Mouse (Mus musculus) thymus, postnatal 36 days (tissue): ENCODE measurements around the gene Evi2b.

Experiments
- DNase-seq, 2 experiments: peaks; one replicate each; pipeline ENCODE4 v3.0.0; 2022; ENCODE audit warnings: mixed read lengths in 2 of 2

Evi2b gene

GRCm38 (mm10) chr11:79523560-79524309 lies at the start of gene Evi2b:
Evi2b (minus strand) TSS chr11:79523762.
- peak; percentile 51 to 58 for DNase-seq

GRCm38 (mm10) chr11:79570319-79570718 lies 46.8 kb upstream of the Evi2b start:
- DNase-seq = no peak

- no peak for DNase-seq
These were observed 44.8 kb upstream of the Evi2b start for GRCm38 (mm10) chr11:79568197-79568911.

- DNase-seq = no peak
These were observed 43.4 kb upstream of the Evi2b start for GRCm38 (mm10) chr11:79566947-79567346.

GRCm38 (mm10) chr11:79563493-79563892 lies 39.9 kb upstream of the Evi2b start:
- no peak for DNase-seq

- DNase-seq = no peak
These were observed 37.0 kb upstream of the Evi2b start for GRCm38 (mm10) chr11:79560536-79560935.

GRCm38 (mm10) chr11:79552622-79553021 lies 29.1 kb upstream of the Evi2b start:
- DNase-seq = no peak

- DNase-seq = no peak
These were observed 12.7 kb upstream of the Evi2b start for GRCm38 (mm10) chr11:79536293-79536692.

- DNase-seq = no peak
These were observed 12.0 kb upstream of the Evi2b start for GRCm38 (mm10) chr11:79535554-79535953.

GRCm38 (mm10) chr11:79533950-79534690 lies 10.6 kb upstream of the Evi2b start:
- no peak for DNase-seq

- no peak for DNase-seq
These were observed 9.7 kb upstream of the Evi2b start for GRCm38 (mm10) chr11:79533311-79533710.

- no peak for DNase-seq
These were observed 7.9 kb upstream of the Evi2b start for GRCm38 (mm10) chr11:79531485-79531884.

- no peak for DNase-seq
These were observed 7.2 kb upstream of the Evi2b start for GRCm38 (mm10) chr11:79530774-79531173.

GRCm38 (mm10) chr11:79530333-79530761 lies 6.8 kb upstream of the Evi2b start, which contains the start of the genes Evi2 and Evi2a:
Evi2 (minus strand) TSS chr11:79530589.
Evi2a (minus strand) TSS chr11:79530609.
- peak; percentile 25 to 42 for DNase-seq

- DNase-seq = no peak
These were observed 6.2 kb upstream of the Evi2b start for GRCm38 (mm10) chr11:79529736-79530135.

GRCm38 (mm10) chr11:79529226-79529625 lies 5.7 kb upstream of the Evi2b start:
- DNase-seq = no peak

GRCm38 (mm10) chr11:79528601-79529000 lies 5.0 kb upstream of the Evi2b start:
- no peak for DNase-seq

- no peak for DNase-seq
These were observed 4.3 kb upstream of the Evi2b start for GRCm38 (mm10) chr11:79527739-79528384.

- no peak for DNase-seq
These were observed 3.6 kb upstream of the Evi2b start for GRCm38 (mm10) chr11:79527015-79527738.

- no peak for DNase-seq
These were observed 3.0 kb upstream of the Evi2b start for GRCm38 (mm10) chr11:79526549-79526948.

GRCm38 (mm10) chr11:79524310-79524575 lies 681 bp upstream of the Evi2b start:
- DNase-seq = no peak

- no peak for DNase-seq
These were observed 618 bp downstream of the Evi2b start for GRCm38 (mm10) chr11:79522944-79523343.
